Mouse (Mus musculus) v-Abl transformed pro-B cells (cell line): Measurements from ENCODE around the gene Lnx2.

Experiments
- in situ Hi-C, 2 experiments: fragments of 400-800 bp; cut with MboI; formaldehyde crosslinking; loops; one replicate each; pipeline ENCODE4 v1.15.1; 2025; ENCODE audit not compliant: unreplicated experiment in 2 of 2

Lnx2 gene

GRCm38 (mm10) chr5:147034283-147034682 lies 42.1 kb downstream of the Lnx2 start:
- in situ Hi-C loops: no loop called here

- in situ Hi-C loops: no loop called here
These were observed 43.2 kb downstream of the Lnx2 start for GRCm38 (mm10) chr5:147033155-147033554.

- in situ Hi-C loops: no loop called here
These were observed 45.1 kb downstream of the Lnx2 start for GRCm38 (mm10) chr5:147031281-147031680.

- in situ Hi-C loops: loop anchor here (5.0 kb wide), 1 partner anchor 73 kb away; no protein-coding TSS in a partner anchor
These were observed 51.9 kb downstream of the Lnx2 start for GRCm38 (mm10) chr5:147024331-147025034.

- in situ Hi-C loops: loop anchor here in 1 of 2 experiments (5.0 kb wide), 1 partner anchor 74 kb away; no protein-coding TSS in a partner anchor
These were observed 53.0 kb downstream of the Lnx2 start for GRCm38 (mm10) chr5:147023245-147023970.

GRCm38 (mm10) chr5:147021546-147022265 lies 54.7 kb downstream of the Lnx2 start:
- in situ Hi-C loops: loop anchor here in 1 of 2 experiments (5.0 kb wide), 1 partner anchor 76 kb away; no protein-coding TSS in a partner anchor

- in situ Hi-C loops: loop anchor here in 1 of 2 experiments (5.0 kb wide), 1 partner anchor 77 kb away; no protein-coding TSS in a partner anchor
These were observed 55.8 kb downstream of the Lnx2 start for GRCm38 (mm10) chr5:147020579-147020978.

- in situ Hi-C loops: no loop called here
These were observed 57.6 kb downstream of the Lnx2 start for GRCm38 (mm10) chr5:147018761-147019160.

- in situ Hi-C loops: no loop called here
These were observed 58.9 kb downstream of the Lnx2 start for GRCm38 (mm10) chr5:147017526-147017925.

- in situ Hi-C loops: no loop called here
These were observed 59.8 kb downstream of the Lnx2 start for GRCm38 (mm10) chr5:147016622-147017021.

GRCm38 (mm10) chr5:147015191-147015590 lies 61.2 kb downstream of the Lnx2 start:
- in situ Hi-C loops: no loop called here

- in situ Hi-C loops: no loop called here
These were observed 62.5 kb downstream of the Lnx2 start for GRCm38 (mm10) chr5:147013845-147014244.

- in situ Hi-C loops: no loop called here
These were observed 65.1 kb downstream of the Lnx2 start for GRCm38 (mm10) chr5:147011333-147011732.

GRCm38 (mm10) chr5:147003303-147003702 lies 73.1 kb downstream of the Lnx2 start:
- in situ Hi-C loops: no loop called here

- in situ Hi-C loops: no loop called here
These were observed 75.1 kb downstream of the Lnx2 start for GRCm38 (mm10) chr5:147001312-147001711.

- in situ Hi-C loops: loop anchor here in 1 of 2 experiments (25.0 kb wide), 1 partner anchor 1238 kb away; no protein-coding TSS in a partner anchor
These were observed 77.6 kb downstream of the Lnx2 start for GRCm38 (mm10) chr5:146998802-146999201.

- in situ Hi-C loops: loop anchor here in 1 of 2 experiments (25.0 kb wide), 1 partner anchor 1240 kb away; no protein-coding TSS in a partner anchor
These were observed 79.6 kb downstream of the Lnx2 start for GRCm38 (mm10) chr5:146996812-146997211.

- in situ Hi-C loops: loop anchor here in 1 of 2 experiments (25.0 kb wide), 1 partner anchor 1242 kb away; no protein-coding TSS in a partner anchor
These were observed 81.4 kb downstream of the Lnx2 start for GRCm38 (mm10) chr5:146994973-146995372.

GRCm38 (mm10) chr5:146993509-146993908 lies 82.9 kb downstream of the Lnx2 start:
- in situ Hi-C loops: loop anchor here in 1 of 2 experiments (25.0 kb wide), 1 partner anchor 1244 kb away; no protein-coding TSS in a partner anchor

- in situ Hi-C loops: loop anchor here (5.0 to 25.0 kb wide), 2 partner anchors 133 to 1248 kb away; no protein-coding TSS in a partner anchor
These were observed 87.3 kb downstream of the Lnx2 start for GRCm38 (mm10) chr5:146989051-146989450.
